Mouse (Mus musculus) CH12.LX (cell line): Measurements from ENCODE around the gene Trim33. TPM values are rescaled to one million over a fixed set of nuclear protein-coding genes. Genes with fewer than 3 reads are reported as not detected.

Source experiments
- DNase-seq: peaks from one replicate; pipeline ENCODE4 v3.0.0-alpha.2; 2013; ENCODE audit errors: extremely low read depth
- H3K27ac ChIP-seq: 2 replicates; pipeline ENCODE4 v1.5.1; 2012; ENCODE audit warnings: low read depth, mild to moderate bottlenecking, control low read depth, moderate library complexity; ENCODE audit not compliant: insufficient read depth
- H3K27me3 ChIP-seq: replicated peaks from 2 replicates; pipeline ENCODE3; 2012; ENCODE audit warnings: inconsistent platforms
- H3K36me3 ChIP-seq, 2 experiments: replicated peaks in 1 of 2; 2 replicates each; pipeline versions ENCODE3 to v1.6.1; 2012; ENCODE audit warnings: inconsistent platforms in 1 of 2, low read length in 1 of 2, mild to moderate bottlenecking in 1 of 2, mixed read lengths in 1 of 2, moderate library complexity in 1 of 2; ENCODE audit not compliant: control insufficient read depth in 1 of 2, insufficient read depth in 1 of 2
- H3K4me1 ChIP-seq, 2 experiments: 2 replicates each; pipeline ENCODE4 v1.6.1; 2012; ENCODE audit warnings: inconsistent platforms in 1 of 2, moderate library complexity in 1 of 2; ENCODE audit not compliant: insufficient read depth in 2 of 2, control insufficient read depth in 1 of 2
- H3K4me2 ChIP-seq: 2 replicates; pipeline ENCODE4 v1.6.1; 2012; ENCODE audit warnings: low read depth, mild to moderate bottlenecking, control low read depth; ENCODE audit not compliant: poor library complexity, insufficient read depth, severe bottlenecking
- H3K4me3 ChIP-seq, 3 experiments: fragments of 150-350 bp in 1 of 3; sonication (generic) in 1 of 3; replicated peaks in 1 of 3; 2 replicates each; pipeline versions ENCODE3 to v1.5.1; 2011 to 2012; ENCODE audit warnings: low read depth in 2 of 3, low read length in 2 of 3, mild to moderate bottlenecking in 2 of 3, moderate library complexity in 2 of 3, control low read depth in 1 of 3, improper control_type of control experiment in 1 of 3, inconsistent platforms in 1 of 3, mixed read lengths in 1 of 3; ENCODE audit not compliant: poor library complexity in 1 of 3
- H3K79me2 ChIP-seq: replicated peaks from 2 replicates; pipeline ENCODE4 v1.6.1; 2012; ENCODE audit warnings: mild to moderate bottlenecking, moderate library complexity; ENCODE audit not compliant: control insufficient read depth, poor library complexity, insufficient read depth, severe bottlenecking; ENCODE audit errors: extremely low read depth
- H3K9ac ChIP-seq: 2 replicates; pipeline ENCODE4 v1.6.1; 2012; ENCODE audit warnings: low read depth, mild to moderate bottlenecking, control low read depth, moderate library complexity; ENCODE audit not compliant: insufficient read depth
- H3K9me3 ChIP-seq: replicated peaks from 2 replicates; pipeline ENCODE3; 2012; ENCODE audit warnings: low read length, inconsistent platforms, mixed read lengths
- CHD1 ChIP-seq: IDR thresholded peaks from 2 replicates; pipeline ENCODE4 v1.6.1; 2012; ENCODE audit warnings: low read depth, low read length, improper control_type of control experiment, inconsistent platforms
- CHD2 ChIP-seq: IDR thresholded peaks from 2 replicates; pipeline ENCODE4 v1.6.1; 2011; ENCODE audit warnings: low read length, improper control_type of control experiment
- CTCF ChIP-seq, 2 experiments: IDR thresholded peaks in 1 of 2; conservative IDR thresholded peaks in 1 of 2; 2 replicates each; pipeline ENCODE4 v1.5.1; 2011 to 2012; ENCODE audit warnings: low read depth in 2 of 2, low read length in 2 of 2, improper control_type of control experiment in 1 of 2, inconsistent platforms in 1 of 2, mild to moderate bottlenecking in 1 of 2, moderate library complexity in 1 of 2
- E2F4 ChIP-seq: IDR thresholded peaks from 2 replicates; pipeline ENCODE4 v1.6.1; 2011; ENCODE audit warnings: low read depth, low read length, improper control_type of control experiment; ENCODE audit not compliant: insufficient replicate concordance
- ELF1 ChIP-seq: IDR thresholded peaks from 2 replicates; pipeline ENCODE4 v1.6.1; 2014; ENCODE audit warnings: low read depth, mild to moderate bottlenecking, inconsistent platforms, low read length, improper control_type of control experiment
- EP300 ChIP-seq: IDR thresholded peaks from 2 replicates; pipeline ENCODE4 v1.6.1; 2011; ENCODE audit warnings: low read length, improper control_type of control experiment
- ETS1 ChIP-seq: conservative IDR thresholded peaks from 2 replicates; pipeline ENCODE4 v1.6.1; 2012; ENCODE audit warnings: low read depth, mild to moderate bottlenecking, inconsistent platforms, low read length, improper control_type of control experiment, moderate library complexity
- GABPA ChIP-seq: IDR thresholded peaks from 2 replicates; pipeline ENCODE4 v1.6.1; 2012; ENCODE audit warnings: low read depth, low read length, improper control_type of control experiment, inconsistent platforms; ENCODE audit not compliant: insufficient replicate concordance
- HCFC1 ChIP-seq: IDR thresholded peaks from 2 replicates; pipeline ENCODE4 v1.6.1; 2012; ENCODE audit warnings: low read depth, mild to moderate bottlenecking, inconsistent platforms, low read length, improper control_type of control experiment
- JUND ChIP-seq: conservative IDR thresholded peaks from 2 replicates; pipeline ENCODE4 v1.6.1; 2011; ENCODE audit warnings: low read depth, low read length, improper control_type of control experiment
- KAT2A ChIP-seq: IDR thresholded peaks from 2 replicates; pipeline ENCODE4 v1.6.1; 2012; ENCODE audit warnings: low read length, improper control_type of control experiment, inconsistent platforms; ENCODE audit not compliant: insufficient replicate concordance
- MAFK ChIP-seq: IDR thresholded peaks from 2 replicates; pipeline ENCODE4 v1.6.1; 2011; ENCODE audit warnings: low read length, improper control_type of control experiment; ENCODE audit not compliant: insufficient replicate concordance
- MEF2A ChIP-seq: IDR thresholded peaks from 2 replicates; pipeline ENCODE4 v1.6.1; 2014; ENCODE audit warnings: low read depth, mild to moderate bottlenecking, inconsistent platforms, low read length, improper control_type of control experiment, borderline replicate concordance
- NRF1 ChIP-seq: IDR thresholded peaks from 2 replicates; pipeline ENCODE4 v1.6.1; 2014; ENCODE audit warnings: low read depth, mild to moderate bottlenecking, inconsistent platforms, low read length, improper control_type of control experiment, moderate library complexity
- POLR2A ChIP-seq: IDR thresholded peaks from 2 replicates; pipeline ENCODE4 v1.6.1; 2011; ENCODE audit warnings: low read depth, mild to moderate bottlenecking, improper control_type of control experiment, low read length
- RCOR1 ChIP-seq: conservative IDR thresholded peaks from 2 replicates; pipeline ENCODE4 v1.6.1; 2012; ENCODE audit warnings: low read depth, mild to moderate bottlenecking, inconsistent platforms, low read length, improper control_type of control experiment
- SIN3A ChIP-seq: IDR thresholded peaks from 2 replicates; pipeline ENCODE4 v1.6.1; 2012; ENCODE audit warnings: low read length, improper control_type of control experiment, inconsistent platforms
- SMC3 ChIP-seq: IDR thresholded peaks from 2 replicates; pipeline ENCODE4 v1.6.1; 2011; ENCODE audit warnings: low read depth, low read length, improper control_type of control experiment
- USF2 ChIP-seq: conservative IDR thresholded peaks from 2 replicates; pipeline ENCODE4 v1.6.1; 2011; ENCODE audit warnings: low read depth, low read length, improper control_type of control experiment
- ZKSCAN1 ChIP-seq: IDR thresholded peaks from 2 replicates; pipeline ENCODE4 v1.6.1; 2012; ENCODE audit warnings: low read depth, inconsistent platforms, low read length, improper control_type of control experiment, borderline replicate concordance
- ZNF384 ChIP-seq: IDR thresholded peaks from 2 replicates; pipeline ENCODE4 v1.6.1; 2012; ENCODE audit warnings: low read depth, low read length, improper control_type of control experiment, inconsistent platforms
- dilution Hi-C: fragments of 300-500 bp; cut with MboI; formaldehyde crosslinking; loops from 2 replicates; pipeline ENCODE4 v1.14.3; 2020; ENCODE audit warnings: low sequenced_read_pairs; ENCODE audit not compliant: extremely low pct_unique_long_range_greater_than_20kb, extremely low pct_ligation_motif_present
- in situ Hi-C: fragments of 300-500 bp; cut with MboI; formaldehyde crosslinking; loops from 3 replicates; pipeline ENCODE4 v1.14.3; 2019; ENCODE audit warnings: low sequenced_read_pairs, low pct_ligation_motif_present, low pct_unique_long_range_greater_than_20kb, mixed read lengths
- polyA plus RNA-seq: library from polyadenylated mRNA; unstranded; fragments of >175 nt; gene quantifications from 2 replicates; pipeline ENCODE4 v1.2.1, GENCODE M21; 2012; ENCODE audit warnings: low read depth; ENCODE audit not compliant: insufficient read length
- total RNA-seq, 2 experiments: library from RNA; depleted of rRNA; stranded (reverse); fragments of 300-350 nt in 1 of 2; fragments of >200 nt in 1 of 2; gene quantifications; 2 replicates each; pipeline ENCODE4 v1.2.3; 2012 to 2014

Gene Trim33
- total and polyA plus RNA-seq, 3 experiments, result 11.7 to 29.3 (median 28.1) TPM

DNA sequence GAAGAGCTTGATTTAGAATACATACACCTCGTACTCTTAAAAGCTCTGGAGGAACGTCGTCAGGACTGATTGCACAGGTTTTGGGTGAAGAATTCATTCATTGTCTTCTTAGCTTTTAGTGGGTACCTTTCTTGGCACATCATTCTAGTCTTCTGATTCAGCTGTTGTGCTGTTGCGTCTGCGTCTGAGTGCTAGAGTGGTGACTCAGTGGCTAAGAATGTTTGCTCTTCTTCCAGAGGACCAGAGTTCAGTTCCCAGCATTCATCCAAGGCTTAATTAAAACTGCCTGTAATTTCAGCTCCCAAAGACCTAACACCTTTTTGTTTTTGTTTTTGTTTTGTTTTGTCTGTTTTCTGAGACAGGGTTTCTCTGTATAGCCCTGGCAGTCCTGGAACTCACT is 30.2 kb downstream of the Trim33 start:
- Histone ChIP-seq H3K36me3 (peaks cover 2 to 12% of the 10 kb centered on the region in 2 experiments), H3K27ac (no peak overlapping the region), H3K9ac (no peak overlapping the region), H3K79me2 (peaks cover 4% of the 10 kb centered on the region; the same call in 1 of the 2 replicates), H3K4me3 (no peak overlapping the region), H3K9me3 (no peaks in the 10 kb centered on the region), H3K27me3 (no peaks in the 10 kb centered on the region), H3K4me1 (peaks cover 0 to 18% of the 10 kb centered on the region in 2 experiments; a peak in 1 of 4 replicates), H3K4me2 (no peak overlapping the region)
- in situ Hi-C loops (no loop called here), dilution Hi-C loops (no loop called here)
- no peak for DNase-seq
- TF ChIP-seq CHD2 (no peak), EP300 (no peak), JUND (no peak), NRF1 (no peak), USF2 (no peak), ZNF384 (no peak), POLR2A (no peak), RCOR1 (no peak), E2F4 (no peak), KAT2A (no peak), MAFK (no peak), HCFC1 (no peak), CHD1 (no peak), ELF1 (no peak), SMC3 (no peak), SIN3A (no peak), ZKSCAN1 (no peak)

DNA sequence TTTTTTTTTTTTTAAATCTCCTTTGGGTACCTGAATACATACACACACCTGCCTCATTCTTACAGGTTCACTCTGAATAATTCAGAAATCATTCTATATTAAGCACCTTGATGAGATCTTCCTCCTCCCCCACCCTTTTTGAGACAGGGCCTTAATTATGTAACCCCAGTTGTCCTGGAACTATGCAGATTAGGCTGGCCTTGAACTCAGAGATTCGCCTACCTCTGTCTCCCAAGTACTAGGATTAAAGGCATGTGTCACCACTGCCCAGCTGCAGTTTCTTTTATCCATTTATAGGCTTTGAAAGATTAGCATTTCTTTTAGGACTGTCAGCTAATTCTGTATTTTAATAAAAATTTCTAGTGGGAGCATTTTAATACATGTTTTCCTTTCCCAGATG is 30.7 kb downstream of the Trim33 start:
- dilution Hi-C loops, result no loop called here
- Histone ChIP-seq H3K36me3 (peaks cover 2 to 16% of the 10 kb centered on the region in 2 experiments), H3K4me3 (no peak overlapping the region), H3K27me3 (no peaks in the 10 kb centered on the region), H3K4me2 (no peak overlapping the region), H3K9me3 (no peaks in the 10 kb centered on the region), H3K79me2 (peaks cover 2% of the 10 kb centered on the region; the same call in 1 of the 2 replicates), H3K4me1 (peaks cover 2 to 23% of the 10 kb centered on the region in 2 experiments; a peak in 2 of 4 replicates), H3K9ac (no peak overlapping the region), H3K27ac (no peak overlapping the region)
- DNase-seq, result no peak
- TF ChIP-seq GABPA, result no peak
- TF ChIP-seq CTCF (conservative IDR thresholded peaks at IDR 0.05 in 1 of 2, IDR thresholded peaks at IDR 0.05 in 1 of 2; ENCODE audit: low read depth in 2 of 2, low read length in 2 of 2), result no peak
- TF ChIP-seq ETS1, result no peak
- no peak for TF ChIP-seq MEF2A
- TF ChIP-seq ZNF384, result no peak
- no peak for TF ChIP-seq E2F4
- TF ChIP-seq KAT2A, result no peak
- in situ Hi-C loops, result no loop called here
